Mouse (Mus musculus) midbrain, embryonic 10.5 days (tissue): Measurements from ENCODE around the gene Klhl26. TPM values are rescaled to one million over a fixed set of nuclear protein-coding genes. Genes with fewer than 3 reads are reported as not detected.

Experiments
- DNase-seq: peaks from one replicate; pipeline ENCODE4 v3.0.0-alpha.2; 2017; ENCODE audit warnings: low spot score
- H3K27ac ChIP-seq: fragments of 300-500 bp; sonication (generic); replicated peaks from 2 replicates; pipeline ENCODE4 v1.5.1; 2016; ENCODE audit warnings: mild to moderate bottlenecking
- H3K27me3 ChIP-seq: fragments of 300-500 bp; sonication (generic); 2 replicates; pipeline ENCODE4 v1.6.1; 2016; ENCODE audit warnings: low read depth, mild to moderate bottlenecking; ENCODE audit not compliant: poor library complexity, severe bottlenecking
- H3K36me3 ChIP-seq: fragments of 300-500 bp; sonication (generic); 2 replicates; pipeline ENCODE4 v1.6.1; 2016; ENCODE audit warnings: mild to moderate bottlenecking, moderate library complexity
- H3K4me1 ChIP-seq: fragments of 300-500 bp; sonication (generic); 2 replicates; pipeline ENCODE4 v1.6.1; 2016
- H3K4me3 ChIP-seq: fragments of 300-500 bp; sonication (generic); 2 replicates; pipeline ENCODE4 v1.5.1; 2016; ENCODE audit warnings: mild to moderate bottlenecking, moderate library complexity
- H3K9me3 ChIP-seq: fragments of 300-500 bp; sonication (generic); replicated peaks from 2 replicates; pipeline ENCODE4 v1.6.1; 2016; ENCODE audit warnings: mild to moderate bottlenecking
- WGBS: fragments of 180-500 bp; shearing (Covaris S2); methylation state at CpG from one replicate; pipeline ENCODE4 v1.1.7; 2016; 5-methylcytosine and 5-hydroxymethylcytosine counted together
- polyA plus RNA-seq: library from polyadenylated mRNA; unstranded; fragments of >200 nt; fragmentation: Nextera tagmentation; extraction: Ambion mirVana; gene quantifications from 2 replicates; pipeline ENCODE4 v1.2.1, GENCODE M21; 2016

The Klhl26 gene
- polyA plus RNA-seq, 1 experiment from 2014 or later = 16.9 TPM

GRCm38 (mm10) chr8:70463306-70463705 is 13.5 kb downstream of the Klhl26 start:
- H3K9me3 ChIP-seq = no peaks in the 10 kb centered on the region; the same call in 1 of the 2 replicates
- H3K4me1 ChIP-seq = peaks cover 26% of the 10 kb centered on the region
- H3K36me3 ChIP-seq = peaks cover 23% of the 10 kb centered on the region
- 88% methylated on average over 4 of the region's 4 CpGs for WGBS
- H3K27ac ChIP-seq = no peak overlapping the region
- H3K4me3 ChIP-seq = no peak overlapping the region
- H3K27me3 ChIP-seq = no peaks in the 10 kb centered on the region
- DNase-seq = no peak

GRCm38 (mm10) chr8:70462516-70462813 is 14.3 kb downstream of the Klhl26 start:
- peaks cover 20% of the 10 kb centered on the region for H3K4me1 ChIP-seq
- no peak for DNase-seq
- H3K4me3 ChIP-seq = no peak overlapping the region
- H3K9me3 ChIP-seq = no peaks in the 10 kb centered on the region; the same call in 1 of the 2 replicates
- H3K27me3 ChIP-seq = no peaks in the 10 kb centered on the region
- peaks cover 23% of the 10 kb centered on the region for H3K36me3 ChIP-seq
- no peak overlapping the region for H3K27ac ChIP-seq
- 93% methylated on average over 8 of the region's 8 CpGs for WGBS

- peaks cover 19% of the 10 kb centered on the region for H3K36me3 ChIP-seq
- no peak for DNase-seq
- 91% methylated on average over 16 of the region's 16 CpGs for WGBS
Observed at GRCm38 (mm10) chr8:70461765-70462515, 14.8 kb downstream of the Klhl26 start.

GRCm38 (mm10) chr8:70460606-70461005 is 16.2 kb downstream of the Klhl26 start:
- H3K27ac ChIP-seq = no peak overlapping the region
- WGBS = 84% methylated on average over 9 of the region's 9 CpGs

More at GRCm38 (mm10) chr8:70461765-70462515, 14.8 kb downstream of the Klhl26 start:
- Histone ChIP-seq H3K27ac (no peak overlapping the region), H3K9me3 (no peaks in the 10 kb centered on the region; the same call in 1 of the 2 replicates), H3K4me1 (peaks cover 15% of the 10 kb centered on the region), H3K27me3 (no peaks in the 10 kb centered on the region), H3K4me3 (no peak overlapping the region)

GRCm38 (mm10) chr8:70460199-70460598 is 16.6 kb downstream of the Klhl26 start:
- H3K27ac ChIP-seq = no peak overlapping the region
- WGBS = 95% methylated on average over 5 of the region's 5 CpGs
- peaks cover 7% of the 10 kb centered on the region for H3K4me1 ChIP-seq
- H3K9me3 ChIP-seq = no peaks in the 10 kb centered on the region; the same call in 1 of the 2 replicates
- H3K27me3 ChIP-seq = no peaks in the 10 kb centered on the region
- H3K4me3 ChIP-seq = no peak overlapping the region
- no peak for DNase-seq
- H3K36me3 ChIP-seq = peaks cover 12% of the 10 kb centered on the region; the same call in 1 of the 2 replicates

More at GRCm38 (mm10) chr8:70460606-70461005, 16.2 kb downstream of the Klhl26 start:
- H3K36me3 ChIP-seq = peaks cover 12% of the 10 kb centered on the region; the same call in 1 of the 2 replicates
- no peak for DNase-seq
- no peaks in the 10 kb centered on the region; the same call in 1 of the 2 replicates for H3K9me3 ChIP-seq
- H3K4me3 ChIP-seq = no peak overlapping the region
- peaks cover 7% of the 10 kb centered on the region for H3K4me1 ChIP-seq
- H3K27me3 ChIP-seq = no peaks in the 10 kb centered on the region

- no peak overlapping the region for H3K4me3 ChIP-seq
- no peaks in the 10 kb centered on the region; the same call in 1 of the 2 replicates for H3K9me3 ChIP-seq
- no peak overlapping the region for H3K27ac ChIP-seq
- H3K4me1 ChIP-seq = peaks cover 7% of the 10 kb centered on the region
- no peaks in the 10 kb centered on the region for H3K27me3 ChIP-seq
- peaks cover 12% of the 10 kb centered on the region; the same call in 1 of the 2 replicates for H3K36me3 ChIP-seq
- WGBS = 95% methylated on average over 2 of the region's 2 CpGs
- DNase-seq = no peak
Observed at GRCm38 (mm10) chr8:70459636-70460035, 17.1 kb downstream of the Klhl26 start.

- Histone ChIP-seq H3K9me3 (no peaks in the 10 kb centered on the region; the same call in 1 of the 2 replicates), H3K27ac (no peak overlapping the region), H3K27me3 (peaks cover 2% of the 10 kb centered on the region), H3K36me3 (peaks cover 12% of the 10 kb centered on the region; the same call in 1 of the 2 replicates), H3K4me3 (no peak overlapping the region), H3K4me1 (peaks cover 4% of the 10 kb centered on the region)
- WGBS = 84% methylated on average over 3 of the region's 3 CpGs
- no peak for DNase-seq
Observed at GRCm38 (mm10) chr8:70458462-70458861, 18.3 kb downstream of the Klhl26 start.

- Histone ChIP-seq H3K4me3 (no peak overlapping the region), H3K36me3 (peaks cover 12% of the 10 kb centered on the region), H3K4me1 (no peaks in the 10 kb centered on the region), H3K27me3 (peaks cover 8% of the 10 kb centered on the region), H3K9me3 (no peaks in the 10 kb centered on the region; the same call in 1 of the 2 replicates), H3K27ac (no peak overlapping the region)
- DNase-seq = no peak
- WGBS = 90% methylated on average over 6 of the region's 6 CpGs
Observed at GRCm38 (mm10) chr8:70457882-70458281, 18.9 kb downstream of the Klhl26 start.

- H3K4me1 ChIP-seq = peaks cover 1% of the 10 kb centered on the region; the same call in 1 of the 2 replicates
- no peaks in the 10 kb centered on the region; the same call in 1 of the 2 replicates for H3K9me3 ChIP-seq
- H3K4me3 ChIP-seq = no peak overlapping the region
- 94% methylated on average over 1 of the region's 1 CpGs for WGBS
- H3K27me3 ChIP-seq = peaks cover 17% of the 10 kb centered on the region
- no peak overlapping the region for H3K27ac ChIP-seq
- H3K36me3 ChIP-seq = peaks cover 21% of the 10 kb centered on the region
- DNase-seq = no peak
Observed at GRCm38 (mm10) chr8:70456996-70457395, 19.8 kb downstream of the Klhl26 start.

GRCm38 (mm10) chr8:70453852-70454251 is 22.9 kb downstream of the Klhl26 start:
- no peak overlapping the region for H3K4me3 ChIP-seq
- no peaks in the 10 kb centered on the region for H3K9me3 ChIP-seq
- WGBS = 91% methylated on average over 5 of the region's 5 CpGs
- H3K27ac ChIP-seq = no peak overlapping the region
- H3K4me1 ChIP-seq = peaks cover 6% of the 10 kb centered on the region; the same call in 1 of the 2 replicates
- no peak for DNase-seq
- peaks cover 34% of the 10 kb centered on the region for H3K36me3 ChIP-seq
- peaks cover 34% of the 10 kb centered on the region for H3K27me3 ChIP-seq

GRCm38 (mm10) chr8:70452196-70452966 is 24.4 kb downstream of the Klhl26 start:
- Histone ChIP-seq H3K4me3 (no peak overlapping the region), H3K27me3 (peaks cover 34% of the 10 kb centered on the region), H3K4me1 (peaks cover 6% of the 10 kb centered on the region; the same call in 1 of the 2 replicates), H3K9me3 (no peaks in the 10 kb centered on the region), H3K36me3 (peaks cover 34% of the 10 kb centered on the region), H3K27ac (0 out of 2 replicates have a peak overlapping the region, but pooled peaks have one; percentile 6)
- DNase-seq = no peak
- WGBS = 59% methylated on average over 52 of the region's 52 CpGs

GRCm38 (mm10) chr8:70447639-70448420 is 28.9 kb downstream of the Klhl26 start:
- WGBS = 78% methylated on average over 19 of the region's 19 CpGs
- DNase-seq = no peak
- no peak overlapping the region for H3K4me3 ChIP-seq

More at GRCm38 (mm10) chr8:70447639-70448420, 28.9 kb downstream of the Klhl26 start:
- peaks cover 34% of the 10 kb centered on the region for H3K36me3 ChIP-seq
- H3K27me3 ChIP-seq = peaks cover 25% of the 10 kb centered on the region
- peaks cover 6% of the 10 kb centered on the region; the same call in 1 of the 2 replicates for H3K4me1 ChIP-seq
- H3K9me3 ChIP-seq = no peaks in the 10 kb centered on the region
- H3K27ac ChIP-seq = no peak overlapping the region
